Mouse (Mus musculus) megakaryocyte, adult 5-6 weeks (primary cell): ENCODE measurements around the gene Ranbp17. TPM values are rescaled to one million over a fixed set of nuclear protein-coding genes. Genes with fewer than 3 reads are reported as not detected.

Experiments
- total RNA-seq, 2 experiments: library from RNA; stranded (forward) in 1 of 2; stranded (reverse) in 1 of 2; fragments of 153-499, 151-499 nt in 1 of 2; fragments of 221-1000, 200-1000 nt in 1 of 2; gene quantifications; 2 replicates each; pipeline versions ENCODE4 v1.2.3 to v1.2.4; 2015 to 2017

Ranbp17 gene
- total RNA-seq, 2 experiments from 2014 or later = 0.40 to 0.77 TPM

Other genes starting within 250 kb of the Ranbp17 start
- gene Gm12117, start 237.0 kb downstream of the Ranbp17 start, total RNA-seq (2015) = not detected in 2 replicates
- not detected in 2 replicates for gene Gm12117, start 237.0 kb downstream of the Ranbp17 start, total RNA-seq (2017)
- gene Gabrp, start 65.2 kb upstream of the Ranbp17 start, total RNA-seq (2015) = not detected in 2 replicates
- not detected in 2 replicates for gene Gabrp, start 65.2 kb upstream of the Ranbp17 start, total RNA-seq (2017)
- not detected in 2 replicates for gene D130052B06Rik, start 85.6 kb upstream of the Ranbp17 start, total RNA-seq (2015)
- gene D130052B06Rik, start 85.6 kb upstream of the Ranbp17 start, total RNA-seq (2017) = not detected in 2 replicates